Mouse (Mus musculus) retina, embryonic 14.5 days (tissue): ENCODE measurements at regions not wholly inside any gene's neighbourhood (a gene's known extent, or its start where the extent isn't known, plus 50 kb on each side); places are given as distances from the start of the nearest gene placed in this dataset.

ENCODE experiments used
- DNase-seq: peaks from one replicate; pipeline ENCODE4 v3.0.0-alpha.2; 2015; ENCODE audit warnings: low spot score

- DNase-seq, result no peak
These were observed 167.3 kb upstream of the Slc35b3 start for GRCm38 (mm10) chr13:39127942-39128341.

GRCm38 (mm10) chr13:39092058-39092457 lies 131.4 kb upstream of the Slc35b3 start:
- DNase-seq, result no peak

- no peak for DNase-seq
These were observed 123.9 kb upstream of the Slc35b3 start for GRCm38 (mm10) chr13:39084544-39084943.

- DNase-seq, result no peak
These were observed 113.5 kb upstream of the Slc35b3 start for GRCm38 (mm10) chr13:39074211-39074610.

- DNase-seq, result peak; percentile 18
These were observed 71.6 kb upstream of the Slc35b3 start for GRCm38 (mm10) chr13:39032263-39032662.

GRCm38 (mm10) chr13:39020168-39020567 lies 59.5 kb upstream of the Slc35b3 start:
- DNase-seq, result no peak

GRCm38 (mm10) chr13:39011696-39012095 lies 51.0 kb upstream of the Slc35b3 start:
- DNase-seq, result peak; percentile 87
